Mouse (Mus musculus): ENCODE measurements around the gene Ermard. TPM values are rescaled to one million over a fixed set of nuclear protein-coding genes. Genes with fewer than 3 reads are reported as not detected.
A peak's percentile ranks its signal among the peaks of the same experiment; 100 is the strongest.
"Not testable (repeated sequence)": the region's sequence is repeated elsewhere in the genome, so short reads cannot be mapped to it uniquely, and the experiment has no call there.

Ermard gene
- 10 to 100 TPM; 46.4 to 56.9 TPM for total RNA-seq (2021)
- long read RNA-seq, partial matches to known transcripts = 2 of 16 reads
- long read RNA-seq, other reads (novel, unspliced or antisense) = 10 of 16 reads

DNA sequence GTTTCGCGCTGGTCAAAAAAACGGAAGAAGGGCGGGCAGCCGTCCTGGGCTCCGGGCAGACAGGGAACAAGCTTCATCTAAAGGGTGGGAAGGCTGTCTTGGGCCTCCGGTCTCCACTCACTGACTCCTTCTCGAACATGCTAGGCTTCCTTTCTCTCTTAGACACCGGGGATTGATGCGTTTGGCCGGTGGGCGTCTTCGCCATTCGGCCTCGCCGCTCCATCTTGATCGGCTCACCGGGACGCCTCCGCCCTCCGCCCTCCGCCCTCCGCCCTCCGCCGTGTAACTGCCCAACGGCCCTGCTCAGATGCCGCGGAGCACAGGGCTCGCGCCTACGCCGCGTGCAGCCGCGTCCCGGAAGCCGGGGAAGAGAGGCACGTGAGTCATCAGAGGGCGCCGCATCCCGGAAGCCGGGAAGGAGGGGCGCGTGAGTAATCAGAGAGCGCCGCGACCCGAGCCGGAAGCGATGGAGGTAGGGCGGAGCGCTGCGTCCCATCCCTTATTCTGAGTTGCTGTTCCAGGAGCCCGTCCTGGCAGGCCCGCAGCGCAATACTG is at the start of gene Ermard, which contains the start of the genes Tcte3 and Gm3448:
TSS of gene Ermard (plus strand) at position 34 of the 555 bp plus-strand sequence.
TSS of gene Tcte3 (minus strand) at position 314 of the 555 bp plus-strand sequence.
TSS of gene Gm3448 (minus strand) at position 363 of the 555 bp plus-strand sequence.
- DNase-seq (ENCODE audit: low spot score in 2 of 2) = peak; percentile 37 to 44

- DNase-seq (ENCODE audit: low spot score in 2 of 2) = not testable (repeated sequence)
These were observed 48.4 kb upstream of the Ermard start for GRCm38 (mm10) chr17:14992522-14993138.

DNA sequence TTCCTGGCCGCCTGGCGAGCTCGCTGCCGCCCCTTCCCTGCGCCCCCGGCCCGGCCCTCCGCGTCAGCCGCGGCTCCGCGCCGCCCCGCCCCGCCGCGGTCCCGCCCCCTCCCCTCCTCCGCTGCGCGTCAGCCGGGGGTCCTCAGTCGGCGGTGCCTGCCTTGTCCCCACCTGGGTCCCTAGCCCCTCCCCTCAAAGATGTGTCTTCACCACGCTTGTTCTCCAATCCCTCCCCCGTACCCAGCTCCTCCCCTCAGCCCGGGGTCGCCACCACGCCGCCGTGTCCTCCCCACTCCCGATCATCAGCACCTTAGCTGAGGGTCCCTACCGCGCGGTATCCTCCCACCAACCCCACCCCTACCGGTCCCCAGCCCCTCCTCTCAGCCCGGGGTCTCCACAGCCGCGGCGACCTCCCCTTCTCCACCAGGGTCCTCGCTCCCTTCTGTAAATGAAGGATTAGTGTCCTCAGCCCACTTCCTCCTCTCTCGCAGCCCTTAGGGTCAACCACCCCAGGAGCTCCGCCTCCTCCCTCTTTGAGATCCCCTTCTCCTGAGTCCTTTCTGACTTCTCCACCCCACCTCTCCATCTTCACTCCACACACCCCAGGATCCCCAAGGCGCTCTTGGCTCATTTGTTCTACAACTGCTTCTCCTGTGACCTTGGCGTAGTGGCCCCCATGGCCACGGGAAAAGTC is 47.7 kb upstream of the Ermard start:
- DNase-seq (ENCODE audit: low spot score in 2 of 2) = not testable (repeated sequence)

DNA sequence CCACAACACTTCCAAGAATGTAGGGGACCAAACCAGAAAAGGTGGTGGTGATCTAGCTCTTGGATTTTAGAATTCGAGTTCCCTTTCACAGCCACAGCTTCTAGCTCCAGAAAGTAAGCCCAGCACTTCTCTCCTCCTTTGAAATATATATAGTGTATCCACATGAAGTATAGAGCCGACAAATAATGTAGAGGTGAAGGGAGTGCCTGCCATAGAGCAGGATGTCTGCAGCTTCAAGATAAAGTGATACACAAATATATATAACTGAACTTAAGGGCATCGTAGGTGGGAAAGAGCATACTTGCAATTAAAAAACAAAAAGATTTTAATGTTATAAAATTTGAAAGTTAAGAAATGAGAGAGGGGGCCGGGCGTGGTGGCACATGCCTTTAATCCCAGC is 46.9 kb upstream of the Ermard start:
- DNase-seq (ENCODE audit: low spot score in 2 of 2) = not testable (repeated sequence)

- not testable (repeated sequence) for DNase-seq (ENCODE audit: low spot score in 2 of 2)
These were observed 41.0 kb upstream of the Ermard start for GRCm38 (mm10) chr17:15000047-15000446.

DNA sequence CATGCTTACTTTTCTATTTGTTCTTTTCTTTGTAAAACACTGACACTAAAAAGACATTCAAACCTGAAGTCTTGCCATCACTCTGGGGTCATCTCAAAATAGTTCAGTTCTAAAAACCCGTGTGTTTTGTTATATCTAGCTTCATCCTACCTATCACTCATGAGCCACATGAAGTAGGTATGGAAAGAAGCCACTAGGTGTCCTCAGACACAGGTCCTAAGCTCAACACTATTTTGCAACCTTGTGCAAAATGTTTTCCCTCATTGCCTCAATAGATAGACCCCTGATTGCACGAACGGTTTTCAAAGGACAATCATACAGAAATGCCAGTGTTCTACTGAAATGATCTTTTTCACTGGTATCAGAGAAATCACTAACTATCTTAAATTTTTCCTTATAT is 31.9 kb upstream of the Ermard start:
- not testable (repeated sequence) for DNase-seq (ENCODE audit: low spot score in 2 of 2)

DNA sequence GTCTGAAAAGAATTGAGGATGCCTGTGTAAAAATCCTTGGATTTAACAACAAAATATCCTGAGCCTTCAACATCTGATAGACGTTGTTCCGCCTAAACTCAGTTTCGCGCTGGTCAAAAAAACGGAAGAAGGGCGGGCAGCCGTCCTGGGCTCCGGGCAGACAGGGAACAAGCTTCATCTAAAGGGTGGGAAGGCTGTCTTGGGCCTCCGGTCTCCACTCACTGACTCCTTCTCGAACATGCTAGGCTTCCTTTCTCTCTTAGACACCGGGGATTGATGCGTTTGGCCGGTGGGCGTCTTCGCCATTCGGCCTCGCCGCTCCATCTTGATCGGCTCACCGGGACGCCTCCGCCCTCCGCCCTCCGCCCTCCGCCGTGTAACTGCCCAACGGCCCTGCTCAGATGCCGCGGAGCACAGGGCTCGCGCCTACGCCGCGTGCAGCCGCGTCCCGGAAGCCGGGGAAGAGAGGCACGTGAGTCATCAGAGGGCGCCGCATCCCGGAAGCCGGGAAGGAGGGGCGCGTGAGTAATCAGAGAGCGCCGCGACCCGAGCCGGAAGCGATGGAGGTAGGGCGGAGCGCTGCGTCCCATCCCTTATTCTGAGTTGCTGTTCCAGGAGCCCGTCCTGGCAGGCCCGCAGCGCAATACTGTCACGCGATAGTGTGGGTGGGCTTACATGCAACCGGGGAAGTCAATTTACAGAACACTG is 31.1 kb upstream of the Ermard start, which contains the start of gene Gm3435:
TSS of gene Gm3435 (plus strand) at position 471 of the 708 bp plus-strand sequence.
- not testable (repeated sequence) for DNase-seq (ENCODE audit: low spot score in 2 of 2)

GRCm38 (mm10) chr17:15021503-15022220 is 19.3 kb upstream of the Ermard start:
- DNase-seq (ENCODE audit: low spot score in 2 of 2) = peak; percentile 23 to 30

GRCm38 (mm10) chr17:15023878-15024492 is 17.0 kb upstream of the Ermard start:
- DNase-seq (ENCODE audit: low spot score in 2 of 2) = not testable (repeated sequence)

GRCm38 (mm10) chr17:15024502-15025193 is 16.4 kb upstream of the Ermard start:
- not testable (repeated sequence) for DNase-seq (ENCODE audit: low spot score in 2 of 2)

DNA sequence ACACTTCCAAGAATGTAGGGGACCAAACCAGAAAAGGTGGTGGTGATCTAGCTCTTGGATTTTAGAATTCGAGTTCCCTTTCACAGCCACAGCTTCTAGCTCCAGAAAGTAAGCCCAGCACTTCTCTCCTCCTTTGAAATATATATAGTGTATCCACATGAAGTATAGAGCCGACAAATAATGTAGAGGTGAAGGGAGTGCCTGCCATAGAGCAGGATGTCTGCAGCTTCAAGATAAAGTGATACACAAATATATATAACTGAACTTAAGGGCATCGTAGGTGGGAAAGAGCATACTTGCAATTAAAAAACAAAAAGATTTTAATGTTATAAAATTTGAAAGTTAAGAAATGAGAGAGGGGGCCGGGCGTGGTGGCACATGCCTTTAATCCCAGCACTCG is 15.5 kb upstream of the Ermard start:
- DNase-seq (ENCODE audit: low spot score in 2 of 2) = not testable (repeated sequence)

GRCm38 (mm10) chr17:15031414-15031813 is 9.6 kb upstream of the Ermard start:
- not testable (repeated sequence) for DNase-seq (ENCODE audit: low spot score in 2 of 2)

DNA sequence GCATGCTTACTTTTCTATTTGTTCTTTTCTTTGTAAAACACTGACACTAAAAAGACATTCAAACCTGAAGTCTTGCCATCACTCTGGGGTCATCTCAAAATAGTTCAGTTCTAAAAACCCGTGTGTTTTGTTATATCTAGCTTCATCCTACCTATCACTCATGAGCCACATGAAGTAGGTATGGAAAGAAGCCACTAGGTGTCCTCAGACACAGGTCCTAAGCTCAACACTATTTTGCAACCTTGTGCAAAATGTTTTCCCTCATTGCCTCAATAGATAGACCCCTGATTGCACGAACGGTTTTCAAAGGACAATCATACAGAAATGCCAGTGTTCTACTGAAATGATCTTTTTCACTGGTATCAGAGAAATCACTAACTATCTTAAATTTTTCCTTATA is 553 bp upstream of the Ermard start:
- DNase-seq (ENCODE audit: low spot score in 2 of 2) = not testable (repeated sequence)

DNA sequence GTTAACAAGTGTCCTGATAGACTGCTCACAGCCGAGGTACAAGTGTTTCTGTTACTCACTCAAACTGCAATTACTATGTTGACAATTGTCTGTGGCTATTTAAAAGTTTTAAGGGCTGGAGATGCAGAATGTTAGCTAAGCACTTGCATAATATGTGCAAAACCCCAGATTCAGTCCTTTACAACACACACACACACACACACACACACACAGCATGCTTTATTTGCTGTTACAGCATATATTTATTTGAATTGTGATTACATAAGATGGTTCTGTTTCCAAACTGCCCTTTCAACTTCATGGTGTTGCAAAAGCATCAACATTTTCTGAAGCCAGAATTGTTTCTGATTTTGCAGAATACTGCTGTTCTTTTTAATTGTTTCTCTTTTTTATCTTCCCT is 9.3 kb downstream of the Ermard start:
- not testable (repeated sequence) for DNase-seq (ENCODE audit: low spot score in 2 of 2)

DNA sequence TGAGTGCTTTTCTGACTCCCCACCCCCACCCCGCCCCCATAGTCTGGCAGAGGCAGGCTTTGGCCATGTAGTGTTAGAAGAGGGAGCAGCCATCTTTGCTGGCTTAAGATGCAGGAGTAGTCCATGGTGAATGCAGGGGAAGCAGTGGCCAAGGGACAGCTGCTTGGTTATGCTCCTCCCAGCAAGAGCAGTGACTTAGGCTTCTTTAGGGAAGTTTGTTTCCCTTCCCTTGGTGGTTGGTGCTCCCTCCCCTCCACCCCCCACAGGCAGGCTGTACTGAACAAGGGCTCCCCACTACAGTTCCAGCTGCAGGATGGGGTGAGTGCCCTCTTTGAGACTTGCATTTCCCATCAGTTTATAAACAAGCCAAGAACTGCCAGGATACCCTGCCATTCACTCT is 11.8 kb downstream of the Ermard start:
- DNase-seq (ENCODE audit: low spot score in 2 of 2) = not testable (repeated sequence)

DNA sequence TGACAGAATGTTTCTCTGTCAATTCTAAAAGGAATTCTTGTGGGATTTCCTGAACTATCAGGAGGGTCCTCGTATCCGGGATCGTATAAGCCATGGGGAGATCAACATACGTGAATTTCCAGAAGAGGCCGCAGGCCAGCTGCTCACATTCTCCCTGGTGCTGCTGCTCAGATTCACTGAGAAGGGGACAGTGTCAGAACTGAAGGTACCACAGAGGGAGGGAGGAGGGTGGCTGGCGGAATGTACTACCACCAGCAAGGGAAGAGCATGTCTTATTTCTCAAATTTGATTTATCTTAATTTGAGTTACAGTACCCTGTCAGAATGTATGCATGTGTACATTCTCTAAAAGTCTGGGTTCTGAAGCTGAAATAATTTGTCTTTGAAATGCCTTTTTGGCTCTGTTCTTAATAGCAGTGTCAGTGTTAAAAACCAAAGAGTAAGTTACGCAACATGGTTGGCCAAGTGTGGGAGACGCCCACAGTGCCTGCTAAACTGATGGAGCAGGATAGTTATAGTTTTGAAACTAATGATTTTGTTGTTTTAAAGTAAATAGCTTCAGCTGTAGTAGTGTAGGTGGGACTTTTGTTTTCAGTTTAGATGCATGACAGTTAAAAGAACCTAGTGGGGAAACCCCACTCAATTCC is 12.3 kb downstream of the Ermard start:
- DNase-seq (ENCODE audit: low spot score in 2 of 2) = peak in 1 of 2 experiments; percentile 9

- DNase-seq (ENCODE audit: low spot score in 2 of 2) = peak in 1 of 2 experiments; percentile 11
These were observed 12.8 kb downstream of the Ermard start for GRCm38 (mm10) chr17:15053829-15054200.

GRCm38 (mm10) chr17:15055925-15056324 is 14.9 kb downstream of the Ermard start:
- peak; percentile 63 to 70 for DNase-seq (ENCODE audit: low spot score in 2 of 2)

- DNase-seq (ENCODE audit: low spot score in 2 of 2) = no peak
These were observed 17.2 kb downstream of the Ermard start for GRCm38 (mm10) chr17:15058161-15058591.
